In the genomic region with DNA sequence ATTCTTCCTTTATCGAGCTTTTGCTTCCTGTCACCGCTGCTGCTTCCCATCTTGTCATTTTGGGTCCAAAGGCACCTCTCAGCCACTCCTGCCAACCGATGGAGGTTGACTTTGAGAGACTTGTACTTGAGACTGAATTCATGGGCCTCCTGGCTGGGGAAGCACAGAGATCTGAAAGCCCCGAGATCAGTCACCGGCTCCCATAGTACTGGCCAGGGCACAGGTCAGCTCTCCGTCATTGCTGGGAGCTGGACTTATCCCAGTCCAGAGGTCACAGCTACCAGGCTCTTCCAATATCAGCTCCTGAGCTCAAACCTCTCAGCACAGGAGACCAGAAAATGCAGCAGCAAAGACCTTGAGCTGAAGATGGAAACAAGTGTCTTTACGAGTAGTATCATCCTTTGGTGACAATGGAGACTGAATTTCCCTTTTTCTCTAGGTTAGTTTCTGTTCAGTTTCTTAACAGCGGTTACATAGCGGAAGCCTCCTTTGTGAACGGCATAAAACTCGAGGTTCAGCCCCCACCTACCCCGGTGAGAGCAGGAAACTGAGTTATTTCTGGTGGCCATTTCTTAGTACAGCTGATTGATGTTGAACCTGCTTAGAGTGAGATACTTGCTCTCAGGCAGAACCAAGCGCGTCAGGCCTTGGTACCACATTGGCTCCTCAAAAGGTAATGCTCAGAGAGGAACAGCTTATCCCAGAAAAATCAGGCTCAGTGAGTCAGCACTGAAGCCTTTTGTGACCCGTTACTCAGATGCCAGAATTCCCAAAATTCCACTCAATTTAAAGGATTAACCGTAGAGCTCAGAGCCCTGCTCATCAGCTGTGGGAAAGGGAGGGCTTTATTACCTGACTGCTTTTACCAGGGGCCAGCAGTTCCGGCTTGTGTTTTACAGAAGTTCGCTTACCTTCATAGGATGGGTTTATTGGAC, we compare ENCODE assay signal across 7 mouse cellular contexts. TPM values are rescaled to one million over a fixed set of nuclear protein-coding genes. Genes with fewer than 3 reads are reported as not detected.
DNase-seq lines count a peak whose midpoint lies in the region; ATAC-seq and TF ChIP-seq lines count a peak whose summit lies in the region.

No protein-coding gene starts in this region.

- peaks cover 57% of the 10 kb centered on the region for H3K79me2 ChIP-seq in CH12.LX (replicated peaks; ENCODE audit: control insufficient read depth, extremely low read depth, insufficient read depth, poor library complexity, severe bottlenecking)

- ATAC-seq in intestine, embryonic 15.5 days, result no peak

- peak overlapping the region; percentile 98 for H3K4me2 ChIP-seq in CH12.LX (ENCODE audit: insufficient read depth, low read depth, poor library complexity, severe bottlenecking)
- H3K4me2 ChIP-seq in intestine, embryonic 15.5 days (replicated peaks), result peak overlapping the region; percentile 98; the same call in 1 of the 2 replicates

- no peak for TF ChIP-seq RAD21 in CH12.LX (IDR thresholded peaks at IDR 0.05; ENCODE audit: low read depth, low read length)

- TF ChIP-seq EP300 in CH12.LX (IDR thresholded peaks at IDR 0.05; ENCODE audit: low read length), result peak; percentile 71

- H3K4me3 ChIP-seq in CH12.LX (replicated peaks in 1 of 3; ENCODE audit: low read depth in 2 of 3, low read length in 2 of 3, poor library complexity in 1 of 3), result peak overlapping the region; percentile 28 to 46 (median 46)
- H3K4me3 ChIP-seq in intestine, embryonic 15.5 days (replicated peaks), result no peak overlapping the region
- peak overlapping the region; percentile 33 for H3K4me3 ChIP-seq in small intestine, adult 2 months (ENCODE audit: low read depth, low read length)

- TF ChIP-seq POLR2A in CH12.LX (IDR thresholded peaks at IDR 0.05; ENCODE audit: low read depth, low read length), result 0 out of 2 replicates have a peak, but pooled peaks have one; percentile 38
- TF ChIP-seq POLR2A in small intestine, adult 2 months (IDR thresholded peaks at IDR 0.05; ENCODE audit: low read depth, low read length), result peak; percentile 24; the same call in 1 of the 2 replicates

- TF ChIP-seq CTCF in CH12.LX (conservative IDR thresholded peaks at IDR 0.05 in 1 of 2, IDR thresholded peaks at IDR 0.05 in 1 of 2; ENCODE audit: low read depth in 2 of 2, low read length in 2 of 2), result no peak
- no peak for TF ChIP-seq CTCF in small intestine, adult 2 months (IDR thresholded peaks at IDR 0.05; ENCODE audit: extremely low read depth, insufficient read length, insufficient replicate concordance, low read depth, low read length)

- in situ Hi-C loops in CH12.LX (cut with MboI; ENCODE audit: low pct_ligation_motif_present, low pct_unique_long_range_greater_than_20kb, low sequenced_read_pairs), result no loop called here

- peaks cover 0 to 17% of the 10 kb centered on the region in 2 experiments for H3K36me3 ChIP-seq in CH12.LX (replicated peaks in 1 of 2; ENCODE audit: control insufficient read depth in 1 of 2, insufficient read depth in 1 of 2, low read length in 1 of 2)
- H3K36me3 ChIP-seq in intestine, embryonic 15.5 days, result no peaks in the 10 kb centered on the region
- no peaks in the 10 kb centered on the region for H3K36me3 ChIP-seq in small intestine, adult 2 months (ENCODE audit: control insufficient read depth, insufficient read depth, low read length)

- peak overlapping the region; percentile 83 for H3K9ac ChIP-seq in CH12.LX (ENCODE audit: insufficient read depth, low read depth)
- no peak overlapping the region for H3K9ac ChIP-seq in intestine, embryonic 15.5 days

- H3K9me3 ChIP-seq in CH12.LX (replicated peaks; ENCODE audit: low read length), result no peaks in the 10 kb centered on the region
- no peaks in the 10 kb centered on the region for H3K9me3 ChIP-seq in intestine, embryonic 15.5 days

- peak; percentile 87 for DNase-seq in A20 (ENCODE audit: low read depth, low spot score)
- DNase-seq in CH12.LX (ENCODE audit: extremely low read depth), result peak; percentile 71
- DNase-seq in ovary, postnatal 14 days (ENCODE audit: low spot score), result no peak
- DNase-seq in testis, postnatal 14 days (ENCODE audit: low spot score), result no peak
- DNase-seq in layer of hippocampus, adult 9-10 months (ENCODE audit: low spot score), result no peak

- H3K27ac ChIP-seq in CH12.LX (ENCODE audit: insufficient read depth, low read depth), result peak overlapping the region; percentile 89
- 0 out of 2 replicates have a peak overlapping the region, but pooled peaks have one; percentile 0 for H3K27ac ChIP-seq in intestine, embryonic 15.5 days
- H3K27ac ChIP-seq in small intestine, adult 2 months (ENCODE audit: insufficient read depth, low read depth, low read length), result peak overlapping the region; percentile 94

- no peaks in the 10 kb centered on the region for H3K27me3 ChIP-seq in CH12.LX (replicated peaks)
- no peaks in the 10 kb centered on the region for H3K27me3 ChIP-seq in intestine, embryonic 15.5 days (replicated peaks)
- no peaks in the 10 kb centered on the region for H3K27me3 ChIP-seq in small intestine, adult 2 months (ENCODE audit: control insufficient read depth, insufficient read depth, low read length)

- dilution Hi-C loops in CH12.LX (cut with MboI; ENCODE audit: extremely low pct_ligation_motif_present, extremely low pct_unique_long_range_greater_than_20kb, low sequenced_read_pairs), result no loop called here

- WGBS in intestine, embryonic 15.5 days, result 65% methylated on average over 18 of the region's 18 CpGs
- WGBS in small intestine, adult 2 months, result 57% methylated on average over 18 of the region's 18 CpGs

- peaks cover 27 to 62% of the 10 kb centered on the region in 2 experiments for H3K4me1 ChIP-seq in CH12.LX (ENCODE audit: control insufficient read depth in 1 of 2, insufficient read depth in 2 of 2)
- H3K4me1 ChIP-seq in intestine, embryonic 15.5 days (replicated peaks), result peaks cover 63% of the 10 kb centered on the region
- peaks cover 45% of the 10 kb centered on the region for H3K4me1 ChIP-seq in small intestine, adult 2 months (ENCODE audit: control insufficient read depth, insufficient read depth, insufficient read length, low read length)

TF ChIP-seq in CH12.LX, 34 proteins besides CTCF, POLR2A, EP300 and RAD21 (continues in another document):
- TF ChIP-seq CHD2 (IDR thresholded peaks at IDR 0.05; ENCODE audit: low read length) (0 out of 2 replicates have a peak, but pooled peaks have one; percentile 32), KAT2A (IDR thresholded peaks at IDR 0.05; ENCODE audit: insufficient replicate concordance, low read length) (no peak), RCOR1 (conservative IDR thresholded peaks at IDR 0.05; ENCODE audit: low read depth, low read length) (peak; percentile 70; the same call in 1 of the 2 replicates), POLR2AphosphoS2 (IDR thresholded peaks at IDR 0.05; ENCODE audit: low read depth, low read length) (no peak), CHD1 (IDR thresholded peaks at IDR 0.05; ENCODE audit: low read depth, low read length) (peak; percentile 81), IRF4 (IDR thresholded peaks at IDR 0.05; ENCODE audit: low read depth, low read length) (peak; percentile 41; the same call in 1 of the 2 replicates), SMC3 (IDR thresholded peaks at IDR 0.05; ENCODE audit: low read depth, low read length) (no peak), MYC (IDR thresholded peaks at IDR 0.05; ENCODE audit: low read depth, low read length) (0 out of 2 replicates have a peak, but pooled peaks have one; percentile 30), USF1 (IDR thresholded peaks at IDR 0.05; ENCODE audit: low read depth, low read length) (no peak), E2F4 (IDR thresholded peaks at IDR 0.05; ENCODE audit: insufficient replicate concordance, low read depth, low read length) (no peak), TBP (conservative IDR thresholded peaks at IDR 0.05; ENCODE audit: low read depth, low read length) (peak; percentile 88), UBTF (IDR thresholded peaks at IDR 0.05; ENCODE audit: low read depth, low read length) (peak; percentile 77), JUN (IDR thresholded peaks at IDR 0.05; ENCODE audit: insufficient read depth, low read depth, low read length) (no peak), ELF1 (IDR thresholded peaks at IDR 0.05; ENCODE audit: low read depth, low read length) (peak; percentile 57), MXI1 (IDR thresholded peaks at IDR 0.05; ENCODE audit: low read depth, low read length) (peak; percentile 64; the same call in 1 of the 2 replicates), ZNF384 (IDR thresholded peaks at IDR 0.05; ENCODE audit: low read depth, low read length) (no peak), JUND (conservative IDR thresholded peaks at IDR 0.05; ENCODE audit: low read depth, low read length) (0 out of 2 replicates have a peak, but pooled peaks have one; percentile 27), NRF1 (IDR thresholded peaks at IDR 0.05; ENCODE audit: low read depth, low read length) (no peak), GABPA (IDR thresholded peaks at IDR 0.05; ENCODE audit: insufficient replicate concordance, low read depth, low read length) (no peak), ZMIZ1 (IDR thresholded peaks at IDR 0.05; ENCODE audit: low read depth, low read length) (no peak), ZC3H11A (IDR thresholded peaks at IDR 0.05; ENCODE audit: low read depth, low read length) (no peak), USF2 (conservative IDR thresholded peaks at IDR 0.05; ENCODE audit: low read depth, low read length) (no peak), ETS1 (conservative IDR thresholded peaks at IDR 0.05; ENCODE audit: low read depth, low read length) (peak; percentile 44), MAZ (IDR thresholded peaks at IDR 0.05; ENCODE audit: low read depth, low read length) (peak; percentile 57; the same call in 1 of the 2 replicates), HCFC1 (IDR thresholded peaks at IDR 0.05; ENCODE audit: low read depth, low read length) (peak; percentile 27; the same call in 1 of the 2 replicates), NELFE (IDR thresholded peaks at IDR 0.05; ENCODE audit: low read depth, low read length) (peak; percentile 45; the same call in 1 of the 2 replicates), MEF2A (IDR thresholded peaks at IDR 0.05; ENCODE audit: borderline replicate concordance, low read depth, low read length) (peak; percentile 77), PAX5 (IDR thresholded peaks at IDR 0.05; ENCODE audit: low read length) (no peak), ZKSCAN1 (IDR thresholded peaks at IDR 0.05; ENCODE audit: borderline replicate concordance, low read depth, low read length) (no peak), BHLHE40 (IDR thresholded peaks at IDR 0.05; ENCODE audit: low read depth, low read length) (peak; percentile 21; the same call in 1 of the 2 replicates), MAX (IDR thresholded peaks at IDR 0.05; ENCODE audit: low read length) (no peak)

RNA-seq across cellular contexts. Expression of a gene that starts 59.0 kb away (rescaled TPM):
- 19.1 and 22.8 TPM in 2 replicates for total RNA-seq in CH12.LX (2012; rRNA removed)
- 16.9 and 17.2 TPM in 2 replicates for total RNA-seq in CH12.LX (2014; rRNA removed)
- polyA plus RNA-seq in CH12.LX (2012; ENCODE audit: insufficient read length, low read depth), result 30.5 and 31.7 TPM in 2 replicates
- 58.7 and 63.5 TPM in 2 replicates for polyA plus RNA-seq in intestine, embryonic 15.5 days (2015; fragmentation: Nextera tagmentation; extraction: Ambion mirVana)
- polyA plus RNA-seq in small intestine, adult 2 months (2012; rRNA removed), result 6.3 and 9.5 TPM in 2 replicates

Comparison
In these comparisons a context has a peak if more than half of its experiments do, and no peak if none do; other contexts are left out.
1. DNase-seq: peak in A20 (single experiment) and CH12.LX (single experiment); none in ovary, postnatal 14 days (single experiment), testis, postnatal 14 days (single experiment) and layer of hippocampus, adult 9-10 months (single experiment).
2. H3K27ac ChIP-seq: peak in every context shown above with its lines; median percentile 94 in small intestine, adult 2 months; 89 in CH12.LX; 0 in intestine, embryonic 15.5 days.